Mouse (Mus musculus) MEL (cell line): ENCODE measurements around the gene Tubb4a. TPM values are rescaled to one million over a fixed set of nuclear protein-coding genes. Genes with fewer than 3 reads are reported as not detected.

ENCODE experiments used
- DNase-seq: peaks from one replicate; pipeline ENCODE4 v3.0.0; 2011; ENCODE audit warnings: low read depth, low spot score
- H3K27ac ChIP-seq: 2 replicates; pipeline ENCODE4 v1.5.1; 2012; ENCODE audit warnings: low read depth, mild to moderate bottlenecking, control low read depth, low read length, moderate library complexity; ENCODE audit not compliant: control insufficient read depth
- H3K27me3 ChIP-seq, 2 experiments: fragments of 150-350 bp in 1 of 2; sonication (generic) in 1 of 2; 2 replicates each; pipeline ENCODE4 v1.6.1; 2012; ENCODE audit warnings: low read length in 2 of 2, mild to moderate bottlenecking in 2 of 2, improper control_type of control experiment in 1 of 2, moderate library complexity in 1 of 2; ENCODE audit not compliant: insufficient read depth in 2 of 2, control insufficient read depth in 1 of 2
- H3K36me3 ChIP-seq, 2 experiments: 2 replicates each; pipeline ENCODE4 v1.6.1; 2012 to 2014; ENCODE audit warnings: low read length in 2 of 2, improper control_type of control experiment in 1 of 2, inconsistent platforms in 1 of 2, mild to moderate bottlenecking in 1 of 2; ENCODE audit not compliant: insufficient read depth in 2 of 2, control insufficient read depth in 1 of 2
- H3K4me1 ChIP-seq, 2 experiments: fragments of 150-350 bp in 1 of 2; sonication (generic) in 1 of 2; 2 replicates each; pipeline ENCODE4 v1.6.1; 2012; ENCODE audit warnings: low read length in 2 of 2, improper control_type of control experiment in 1 of 2, mild to moderate bottlenecking in 1 of 2; ENCODE audit not compliant: insufficient read depth in 2 of 2, control insufficient read depth in 1 of 2
- H3K4me3 ChIP-seq, 2 experiments: fragments of 150-350 bp in 1 of 2; sonication (generic) in 1 of 2; 2 replicates each; pipeline ENCODE4 v1.5.1; 2012; ENCODE audit warnings: low read depth in 2 of 2, low read length in 2 of 2, mild to moderate bottlenecking in 2 of 2, moderate library complexity in 2 of 2, control low read depth in 1 of 2, improper control_type of control experiment in 1 of 2; ENCODE audit not compliant: control insufficient read depth in 1 of 2, insufficient read depth in 1 of 2
- H3K79me2 ChIP-seq: 2 replicates; pipeline ENCODE4 v1.6.1; 2012; ENCODE audit warnings: mild to moderate bottlenecking, low read length, moderate library complexity; ENCODE audit not compliant: control insufficient read depth, poor library complexity, insufficient read depth
- H3K9ac ChIP-seq: 2 replicates; pipeline ENCODE4 v1.6.1; 2012; ENCODE audit warnings: low read depth, mild to moderate bottlenecking, control low read depth, low read length, moderate library complexity; ENCODE audit not compliant: control insufficient read depth, poor library complexity, severe bottlenecking
- H3K9me3 ChIP-seq: fragments of 150-350 bp; sonication (generic); replicated peaks from 2 replicates; pipeline ENCODE4 v1.6.1; 2012; ENCODE audit warnings: mild to moderate bottlenecking, low read length, improper control_type of control experiment, moderate library complexity; ENCODE audit not compliant: insufficient read depth
- BHLHE40 ChIP-seq: IDR thresholded peaks from 2 replicates; pipeline ENCODE4 v1.6.1; 2012; ENCODE audit warnings: low read depth, mild to moderate bottlenecking, inconsistent platforms, low read length, improper control_type of control experiment, borderline replicate concordance
- CHD1 ChIP-seq: IDR thresholded peaks from 2 replicates; pipeline ENCODE4 v1.6.1; 2012; ENCODE audit warnings: low read depth, mild to moderate bottlenecking, inconsistent platforms, low read length, improper control_type of control experiment
- CHD2 ChIP-seq: IDR thresholded peaks from 2 replicates; pipeline ENCODE4 v1.6.1; 2011; ENCODE audit warnings: low read length, improper control_type of control experiment
- CTCF ChIP-seq, 3 experiments: IDR thresholded peaks in 2 of 3; conservative IDR thresholded peaks in 1 of 3; 2 replicates each; pipeline ENCODE4 v1.5.1; 2011 to 2012; ENCODE audit warnings: low read length in 3 of 3, low read depth in 2 of 3, mild to moderate bottlenecking in 2 of 3, improper control_type of control experiment in 1 of 3, inconsistent platforms in 1 of 3, mixed read lengths in 1 of 3, moderate library complexity in 1 of 3; ENCODE audit not compliant: control insufficient read depth in 1 of 3, insufficient read depth in 1 of 3, poor library complexity in 1 of 3, severe bottlenecking in 1 of 3
- EP300 ChIP-seq, 2 experiments: IDR thresholded peaks; 2 replicates each; pipeline ENCODE4 v1.6.1; 2011; ENCODE audit warnings: improper control_type of control experiment in 2 of 2, low read length in 2 of 2, low read depth in 1 of 2, mild to moderate bottlenecking in 1 of 2
- ETS1 ChIP-seq: IDR thresholded peaks from 2 replicates; pipeline ENCODE4 v1.6.1; 2012; ENCODE audit warnings: low read depth, mild to moderate bottlenecking, inconsistent platforms, low read length, improper control_type of control experiment, moderate library complexity
- GABPA ChIP-seq: IDR thresholded peaks from 2 replicates; pipeline ENCODE4 v1.6.1; 2012; ENCODE audit warnings: low read depth, mild to moderate bottlenecking, inconsistent platforms, low read length, improper control_type of control experiment, moderate library complexity
- GATA1 ChIP-seq: IDR thresholded peaks from 2 replicates; pipeline ENCODE4 v1.6.1; 2011; ENCODE audit warnings: low read depth, low read length, improper control_type of control experiment
- HCFC1 ChIP-seq: IDR thresholded peaks from 2 replicates; pipeline ENCODE4 v1.6.1; 2012; ENCODE audit warnings: low read depth, mild to moderate bottlenecking, inconsistent platforms, low read length, improper control_type of control experiment, moderate library complexity
- JUND ChIP-seq: IDR thresholded peaks from 2 replicates; pipeline ENCODE4 v1.6.1; 2011; ENCODE audit warnings: low read depth, mild to moderate bottlenecking, improper control_type of control experiment, low read length
- KAT2A ChIP-seq: conservative IDR thresholded peaks from 2 replicates; pipeline ENCODE4 v1.6.1; 2012; ENCODE audit warnings: low read depth, low read length, improper control_type of control experiment, inconsistent platforms
- MAZ ChIP-seq: IDR thresholded peaks from 2 replicates; pipeline ENCODE4 v1.6.1; 2012; ENCODE audit warnings: low read depth, mild to moderate bottlenecking, inconsistent platforms, low read length, improper control_type of control experiment
- MYB ChIP-seq: IDR thresholded peaks from 2 replicates; pipeline ENCODE4 v1.6.1; 2011; ENCODE audit warnings: mild to moderate bottlenecking, low read depth, low read length, improper control_type of control experiment
- MYC ChIP-seq: IDR thresholded peaks from 2 replicates; pipeline ENCODE4 v1.6.1; 2011; ENCODE audit warnings: low read depth, mild to moderate bottlenecking, low read length, improper control_type of control experiment, moderate library complexity
- NRF1 ChIP-seq: IDR thresholded peaks from 2 replicates; pipeline ENCODE4 v1.6.1; 2014; ENCODE audit warnings: low read depth, mild to moderate bottlenecking, inconsistent platforms, low read length, improper control_type of control experiment, moderate library complexity; ENCODE audit not compliant: poor library complexity, insufficient read depth, severe bottlenecking
- POLR2A ChIP-seq, 2 experiments: IDR thresholded peaks; 2 replicates each; pipeline ENCODE4 v1.6.1; 2011 to 2012; ENCODE audit warnings: low read length in 2 of 2, mild to moderate bottlenecking in 2 of 2, control low read depth in 1 of 2, improper control_type of control experiment in 1 of 2, low read depth in 1 of 2, moderate library complexity in 1 of 2; ENCODE audit not compliant: control insufficient read depth in 1 of 2, insufficient read depth in 1 of 2, poor library complexity in 1 of 2
- POLR2AphosphoS2 ChIP-seq: IDR thresholded peaks from 2 replicates; pipeline ENCODE4 v1.6.1; 2011; ENCODE audit warnings: low read length, improper control_type of control experiment
- POLR2AphosphoS5 ChIP-seq: IDR thresholded peaks from 2 replicates; pipeline ENCODE4 v1.6.1; 2012; ENCODE audit warnings: low read depth, borderline replicate concordance, mild to moderate bottlenecking, inconsistent platforms, low read length, moderate library complexity, mixed read lengths
- RAD21 ChIP-seq: IDR thresholded peaks from 2 replicates; pipeline ENCODE4 v1.6.1; 2011; ENCODE audit warnings: mild to moderate bottlenecking, low read depth, low read length, improper control_type of control experiment
- RCOR1 ChIP-seq: IDR thresholded peaks from 2 replicates; pipeline ENCODE4 v1.6.1; 2012; ENCODE audit warnings: low read depth, mild to moderate bottlenecking, inconsistent platforms, low read length, improper control_type of control experiment
- SIN3A ChIP-seq: IDR thresholded peaks from 2 replicates; pipeline ENCODE4 v1.6.1; 2012; ENCODE audit warnings: low read length, improper control_type of control experiment, inconsistent platforms
- TAL1 ChIP-seq: IDR thresholded peaks from 2 replicates; pipeline ENCODE4 v1.6.1; 2012; ENCODE audit warnings: mild to moderate bottlenecking, inconsistent platforms, low read length, moderate library complexity, mixed read lengths
- TBP ChIP-seq: IDR thresholded peaks from 2 replicates; pipeline ENCODE4 v1.8.0; 2011; ENCODE audit warnings: low read depth, low read length, improper control_type of control experiment
- TCF12 ChIP-seq: IDR thresholded peaks from 2 replicates; pipeline ENCODE4 v1.6.1; 2014; ENCODE audit warnings: low read depth, mild to moderate bottlenecking, inconsistent platforms, low read length, improper control_type of control experiment, moderate library complexity
- USF1 ChIP-seq: IDR thresholded peaks from 2 replicates; pipeline ENCODE4 v1.6.1; 2014; ENCODE audit warnings: low read depth, mild to moderate bottlenecking, inconsistent platforms, low read length, improper control_type of control experiment, moderate library complexity
- USF2 ChIP-seq, 2 experiments: IDR thresholded peaks; 2 replicates each; pipeline ENCODE4 v1.6.1; 2011 to 2012; ENCODE audit warnings: improper control_type of control experiment in 2 of 2, low read length in 2 of 2, borderline replicate concordance in 1 of 2, inconsistent platforms in 1 of 2, low read depth in 1 of 2, mild to moderate bottlenecking in 1 of 2; ENCODE audit not compliant: insufficient read depth in 1 of 2
- ZC3H11A ChIP-seq: IDR thresholded peaks from 2 replicates; pipeline ENCODE4 v1.6.1; 2012; ENCODE audit warnings: low read depth, mild to moderate bottlenecking, inconsistent platforms, low read length, improper control_type of control experiment
- ZKSCAN1 ChIP-seq: IDR thresholded peaks from 2 replicates; pipeline ENCODE4 v1.6.1; 2012; ENCODE audit warnings: low read depth, mild to moderate bottlenecking, inconsistent platforms, low read length, improper control_type of control experiment, moderate library complexity
- ZMIZ1 ChIP-seq: IDR thresholded peaks from 2 replicates; pipeline ENCODE4 v1.6.1; 2012; ENCODE audit warnings: low read depth, mild to moderate bottlenecking, inconsistent platforms, low read length, improper control_type of control experiment, moderate library complexity
- ZNF384 ChIP-seq: IDR thresholded peaks from 2 replicates; pipeline ENCODE4 v1.6.1; 2012; ENCODE audit warnings: low read depth, mild to moderate bottlenecking, inconsistent platforms, low read length, improper control_type of control experiment
- polyA plus RNA-seq, 2 experiments: library from polyadenylated mRNA; stranded (reverse) in 1 of 2; unstranded in 1 of 2; fragments of >175 nt in 1 of 2; fragments of >200 nt in 1 of 2; gene quantifications; 2 replicates each; pipeline versions ENCODE4 v1.2.1 to v1.2.4; 2012; ENCODE audit warnings: low replicate concordance in 2 of 2, low read depth in 1 of 2; ENCODE audit not compliant: insufficient read length in 2 of 2, insufficient read depth in 1 of 2, missing spikeins in 1 of 2
- total RNA-seq: library from RNA; depleted of rRNA; stranded (reverse); fragments of 300-350 nt; gene quantifications from 2 replicates; pipeline ENCODE4 v1.2.3, GENCODE M21; 2012

Tubb4a gene
- total and polyA plus RNA-seq, 3 experiments = 0.35 to 6.4 TPM; not detected in 1

- Histone ChIP-seq H3K36me3 (peaks cover 0 to 18% of the 10 kb centered on the region in 2 experiments; a peak in 2 of 4 replicates), H3K9ac (no peak overlapping the region), H3K79me2 (no peaks in the 10 kb centered on the region), H3K9me3 (no peaks in the 10 kb centered on the region), H3K4me3 (no peak overlapping the region), H3K27ac (no peak overlapping the region), H3K27me3 (no peaks in the 10 kb centered on the region; a peak in 2 of 4 replicates), H3K4me1 (peaks cover 2 to 27% of the 10 kb centered on the region in 2 experiments; a peak in 3 of 4 replicates)
- peak; percentile 37 for DNase-seq
- TF ChIP-seq EP300 (IDR thresholded peaks at IDR 0.05; ENCODE audit: low read depth in 1 of 2, low read length in 2 of 2) (0 out of 4 replicates have a peak, but pooled peaks have one; percentile 18 to 41), BHLHE40 (no peak), RCOR1 (peak; percentile 94), RAD21 (no peak), CTCF (IDR thresholded peaks at IDR 0.05 in 2 of 3, conservative IDR thresholded peaks at IDR 0.05 in 1 of 3; ENCODE audit: control insufficient read depth in 1 of 3, insufficient read depth in 1 of 3, low read depth in 2 of 3, low read length in 3 of 3, poor library complexity in 1 of 3, severe bottlenecking in 1 of 3) (no peak), GABPA (no peak), MYC (no peak), ETS1 (peak; percentile 46; the same call in 1 of the 2 replicates)
Observed at GRCm38 (mm10) chr17:57112768-57113474, 25.3 kb upstream of the Tubb4a start.

DNA sequence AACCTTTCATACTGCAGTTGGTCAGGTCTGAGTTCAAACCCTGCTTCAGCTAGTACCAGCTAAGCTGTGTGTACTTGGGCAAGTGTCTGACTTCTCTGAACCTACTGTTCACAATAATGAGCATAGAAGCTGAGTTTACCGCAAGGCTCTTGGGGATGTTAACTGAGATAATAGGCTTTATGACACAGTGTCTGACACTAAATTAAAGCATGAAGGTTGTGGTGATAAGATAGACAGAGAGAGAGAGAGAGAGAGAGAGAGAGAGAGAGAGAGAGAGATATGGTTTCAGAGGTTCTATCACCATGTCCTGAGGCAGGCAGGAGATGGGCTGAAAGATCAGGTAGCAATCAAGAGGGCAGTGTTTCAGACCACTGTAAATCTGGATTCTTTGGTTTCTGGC is 22.4 kb upstream of the Tubb4a start:
- Histone ChIP-seq H3K9ac (no peak overlapping the region), H3K4me1 (peaks cover 2 to 30% of the 10 kb centered on the region in 2 experiments; a peak in 3 of 4 replicates), H3K79me2 (no peaks in the 10 kb centered on the region), H3K36me3 (peaks cover 0 to 21% of the 10 kb centered on the region in 2 experiments; a peak in 2 of 4 replicates), H3K4me3 (no peak overlapping the region), H3K27ac (no peak overlapping the region), H3K27me3 (no peaks in the 10 kb centered on the region), H3K9me3 (no peaks in the 10 kb centered on the region)
- TF ChIP-seq MYB (no peak), ZMIZ1 (no peak), HCFC1 (no peak), ZC3H11A (no peak), TCF12 (peak; percentile 49; the same call in 1 of the 2 replicates), JUND (peak; percentile 91), POLR2AphosphoS2 (no peak), TAL1 (peak; percentile 13; the same call in 1 of the 2 replicates), ZKSCAN1 (no peak), GATA1 (peak; percentile 78), SIN3A (peak; percentile 53; the same call in 1 of the 2 replicates), NRF1 (no peak), RCOR1 (peak; percentile 75), USF1 (no peak), POLR2AphosphoS5 (no peak), TBP (no peak), CHD1 (no peak), EP300 (IDR thresholded peaks at IDR 0.05; ENCODE audit: low read depth in 1 of 2, low read length in 2 of 2) (peak; percentile 73 to 83), KAT2A (no peak), ETS1 (peak; percentile 61; the same call in 1 of the 2 replicates), MAZ (no peak), USF2 (IDR thresholded peaks at IDR 0.05; ENCODE audit: borderline replicate concordance in 1 of 2, insufficient read depth in 1 of 2, low read depth in 1 of 2, low read length in 2 of 2) (no peak), POLR2A (IDR thresholded peaks at IDR 0.05; ENCODE audit: control insufficient read depth in 1 of 2, insufficient read depth in 1 of 2, low read depth in 1 of 2, low read length in 2 of 2, poor library complexity in 1 of 2) (no peak), CHD2 (no peak), ZNF384 (no peak)
- DNase-seq = peak; percentile 54
